Mouse (Mus musculus) midbrain, embryonic 11.5 days (tissue): ENCODE data around the gene Bmyc. TPM values are rescaled to one million over a fixed set of nuclear protein-coding genes. Genes with fewer than 3 reads are reported as not detected.

Experiments used
- polyA plus RNA-seq: library from polyadenylated mRNA; unstranded; fragments of >200 nt; fragmentation: Nextera tagmentation; extraction: Ambion mirVana; gene quantifications from 2 replicates; pipeline ENCODE4 v1.2.1, GENCODE M21; 2014

The Bmyc gene
- polyA plus RNA-seq, 1 experiment from 2014 or later: 59.7 TPM

Other genes starting within 250 kb of the Bmyc start
- gene Clic3, start 249.9 kb upstream of the Bmyc start, polyA plus RNA-seq: 0.18 and 0.25 TPM in 2 replicates
- gene Paxx, start 245.6 kb upstream of the Bmyc start, polyA plus RNA-seq: 21.9 and 23.2 TPM in 2 replicates
- 0.26 TPM in 1 of 2 replicates, not detected in the other for gene Ptgds, start 236.7 kb upstream of the Bmyc start, polyA plus RNA-seq
- gene Lcn12, start 212.8 kb upstream of the Bmyc start, polyA plus RNA-seq: not detected in 2 replicates
- gene Fbxw5, start 206.0 kb upstream of the Bmyc start, polyA plus RNA-seq: 65.9 and 66.4 TPM in 2 replicates
- 3.6 TPM in 2 replicates for gene C8g, start 205.0 kb upstream of the Bmyc start, polyA plus RNA-seq
- gene Traf2, start 159.8 kb upstream of the Bmyc start, polyA plus RNA-seq: 29.0 and 31.6 TPM in 2 replicates
- 385 TPM in 2 replicates for gene Edf1, start 148.9 kb upstream of the Bmyc start, polyA plus RNA-seq
- 1.4 and 2.2 TPM in 2 replicates for gene Mamdc4, start 131.9 kb upstream of the Bmyc start, polyA plus RNA-seq
- gene Phpt1, start 131.5 kb upstream of the Bmyc start, polyA plus RNA-seq: 158 and 159 TPM in 2 replicates
- 0.07 and 0.10 TPM in 2 replicates for gene Ajm1, start 125.0 kb upstream of the Bmyc start, polyA plus RNA-seq
- gene Rabl6, start 98.2 kb upstream of the Bmyc start, polyA plus RNA-seq: 49.2 and 51.2 TPM in 2 replicates
- 0.25 and 0.28 TPM in 2 replicates for gene Ccdc183, start 89.1 kb upstream of the Bmyc start, polyA plus RNA-seq
- 17.9 and 19.1 TPM in 2 replicates for gene Tmem141, start 84.7 kb upstream of the Bmyc start, polyA plus RNA-seq
- 1.3 and 1.6 TPM in 2 replicates for gene Fcna, start 78.7 kb upstream of the Bmyc start, polyA plus RNA-seq
- gene Lcn8, start 53.6 kb upstream of the Bmyc start, polyA plus RNA-seq: not detected in 2 replicates
- gene Lcn5, start 48.8 kb upstream of the Bmyc start, polyA plus RNA-seq: not detected in 2 replicates
- not detected in 2 replicates for gene Lcn6, start 30.0 kb upstream of the Bmyc start, polyA plus RNA-seq
- gene Lcn10, start 24.0 kb upstream of the Bmyc start, polyA plus RNA-seq: not detected in 2 replicates
- not detected in 2 replicates for gene Obp2a, start 6.7 kb upstream of the Bmyc start, polyA plus RNA-seq
- gene Obp2b, start 30.3 kb downstream of the Bmyc start, polyA plus RNA-seq: not detected in 2 replicates
- gene Lcn3, start 58.8 kb downstream of the Bmyc start, polyA plus RNA-seq: not detected in 2 replicates
- not detected in 2 replicates for gene Lcn11, start 70.3 kb downstream of the Bmyc start, polyA plus RNA-seq
- gene Gm13539, start 75.5 kb downstream of the Bmyc start, polyA plus RNA-seq: not detected in 2 replicates
- gene Glt6d1, start 109.1 kb downstream of the Bmyc start, polyA plus RNA-seq: not detected in 2 replicates
- gene Lcn9, start 116.4 kb downstream of the Bmyc start, polyA plus RNA-seq: not detected in 2 replicates
- not detected in 2 replicates for gene Sohlh1, start 140.5 kb downstream of the Bmyc start, polyA plus RNA-seq
- gene Kcnt1, start 157.0 kb downstream of the Bmyc start, polyA plus RNA-seq: 0.23 and 0.32 TPM in 2 replicates